Mouse (Mus musculus): ENCODE data around the gene Lce1a1.
"Not testable (repeated sequence)": the region's sequence is repeated elsewhere in the genome, so short reads cannot be mapped to it uniquely, and the experiment has no call there.

Gene Lce1a1

GRCm38 (mm10) chr3:92648207-92648606 lies at the start of gene Lce1a1:
Gene Lce1a1, minus strand, starts transcription at chr3:92648307.
- no peak for DNase-seq (ENCODE audit: low read depth, low spot score)

- no peak for DNase-seq (ENCODE audit: low read depth, low spot score)
Measured at GRCm38 (mm10) chr3:92694613-92695012, 46.5 kb upstream of the Lce1a1 start.

GRCm38 (mm10) chr3:92691688-92692087 lies 43.6 kb upstream of the Lce1a1 start:
- DNase-seq (ENCODE audit: low read depth, low spot score): no peak

GRCm38 (mm10) chr3:92689154-92689553 lies 41.0 kb upstream of the Lce1a1 start:
- DNase-seq (ENCODE audit: low read depth, low spot score): not testable (repeated sequence)

- DNase-seq (ENCODE audit: low read depth, low spot score): no peak
Measured at GRCm38 (mm10) chr3:92687110-92687509, 39.0 kb upstream of the Lce1a1 start, which contains the start of gene Lce1d. Gene Lce1d, minus strand, starts transcription at chr3:92687210.

- no peak for DNase-seq (ENCODE audit: low read depth, low spot score)
Measured at GRCm38 (mm10) chr3:92678947-92679346, 30.8 kb upstream of the Lce1a1 start, which contains the start of gene Lce1c. Gene Lce1c, plus strand, starts transcription at chr3:92679247.

- DNase-seq (ENCODE audit: low read depth, low spot score): no peak
Measured at GRCm38 (mm10) chr3:92670215-92670614, 22.1 kb upstream of the Lce1a1 start, which contains the start of gene Lce1a2. Gene Lce1a2, minus strand, starts transcription at chr3:92670315.

GRCm38 (mm10) chr3:92656826-92657225 lies 8.7 kb upstream of the Lce1a1 start, which contains the start of gene Lce1b:
Gene Lce1b, minus strand, starts transcription at chr3:92656926.
- DNase-seq (ENCODE audit: low read depth, low spot score): no peak

GRCm38 (mm10) chr3:92639854-92640253 lies 8.3 kb downstream of the Lce1a1 start:
- DNase-seq (ENCODE audit: low read depth, low spot score): no peak

- no peak for DNase-seq (ENCODE audit: low read depth, low spot score)
Measured at GRCm38 (mm10) chr3:92638653-92638991, 9.5 kb downstream of the Lce1a1 start.

GRCm38 (mm10) chr3:92637745-92638652 lies 10.1 kb downstream of the Lce1a1 start:
- no peak for DNase-seq (ENCODE audit: low read depth, low spot score)

- no peak for DNase-seq (ENCODE audit: low read depth, low spot score)
Measured at GRCm38 (mm10) chr3:92621560-92621959, 26.5 kb downstream of the Lce1a1 start, which contains the start of gene Lce6a. Gene Lce6a, minus strand, starts transcription at chr3:92621660.

GRCm38 (mm10) chr3:92609804-92610203 lies 38.3 kb downstream of the Lce1a1 start:
- no peak for DNase-seq (ENCODE audit: low read depth, low spot score)

- no peak for DNase-seq (ENCODE audit: low read depth, low spot score)
Measured at GRCm38 (mm10) chr3:92607392-92607791, 40.7 kb downstream of the Lce1a1 start, which contains the start of gene 2210017I01Rik. Gene 2210017I01Rik, minus strand, starts transcription at chr3:92607492.

- DNase-seq (ENCODE audit: low read depth, low spot score): no peak
Measured at GRCm38 (mm10) chr3:92602169-92602568, 45.9 kb downstream of the Lce1a1 start.

GRCm38 (mm10) chr3:92600456-92600855 lies 47.7 kb downstream of the Lce1a1 start:
- DNase-seq (ENCODE audit: low read depth, low spot score): no peak

- DNase-seq (ENCODE audit: low read depth, low spot score): no peak
Measured at GRCm38 (mm10) chr3:92599973-92600372, 48.1 kb downstream of the Lce1a1 start.

GRCm38 (mm10) chr3:92598429-92598828 lies 49.7 kb downstream of the Lce1a1 start:
- DNase-seq (ENCODE audit: low read depth, low spot score): no peak
